Mouse (Mus musculus): ENCODE data around the gene Hrh3.

DNA sequence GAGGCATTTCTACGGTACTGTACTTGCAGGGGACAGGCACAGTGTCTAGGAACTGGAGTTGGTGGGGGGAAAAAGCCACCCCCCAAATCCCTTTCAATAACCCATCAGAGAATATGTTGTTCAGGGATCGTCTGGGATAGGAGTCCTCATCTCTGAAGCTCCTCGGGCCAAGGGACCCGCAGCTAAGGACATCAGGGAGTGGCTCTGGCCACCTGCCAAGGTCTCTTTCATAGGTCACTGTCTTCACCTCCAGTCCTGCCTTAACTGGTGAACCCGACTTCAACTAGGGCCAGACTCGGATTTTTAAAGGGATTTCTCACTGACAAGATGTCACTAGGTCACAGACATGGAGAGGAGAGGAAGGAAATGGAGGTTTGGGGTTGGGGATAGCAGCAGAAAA lies 4.0 kb upstream of the Hrh3 start:
- no peak for TF ChIP-seq POLR2A (IDR thresholded peaks at IDR 0.05; ENCODE audit: insufficient read depth, low read depth, low read length)
- no peak for TF ChIP-seq CTCF (IDR thresholded peaks at IDR 0.05)
- TF ChIP-seq EP300 (IDR thresholded peaks at IDR 0.05; ENCODE audit: insufficient read depth, low read depth, low read length), result no peak

Data from heart, adult 2 months (tissue).